ENCODE assay signal across 12 mouse cellular contexts in genomic region chr16:35738096-35738767, GRCm38 (mm10). TPM values are rescaled to one million over a fixed set of nuclear protein-coding genes. Genes with fewer than 3 reads are reported as not detected.
DNase-seq lines count a peak whose midpoint lies in the region; ATAC-seq lines count a peak whose summit lies in the region.
"Had no signal": no experiment of that assay in that cellular context is flagged by ENCODE, and none has a peak within 500 bp of the region (broad histone marks: within the 10 kb centered on the region; RNA-seq: fewer than 3 reads in every experiment).

No protein-coding gene starts in this region.

- H3K4me2 ChIP-seq in limb, embryonic 13.5 days (replicated peaks), result no peak overlapping the region

- H3K9me3 ChIP-seq in limb, embryonic 13.5 days, result no peaks in the 10 kb centered on the region

- no peaks in the 10 kb centered on the region for H3K36me3 ChIP-seq in limb, embryonic 13.5 days

- H3K4me1 ChIP-seq in limb, embryonic 13.5 days, result peaks cover 41% of the 10 kb centered on the region

- WGBS in limb, embryonic 13.5 days, result 75% methylated on average over 7 of the region's 7 CpGs

- no peak overlapping the region for H3K27ac ChIP-seq in limb, embryonic 13.5 days

- no peak overlapping the region for H3K4me3 ChIP-seq in limb, embryonic 13.5 days

- DNase-seq in kidney, postnatal 10 days, result peak; percentile 16
- no peak for DNase-seq in kidney, adult 8-10 months
- peak; percentile 27 for DNase-seq in ZHBTc4 (ENCODE audit: low read depth, low spot score)
- peak; percentile 28 for DNase-seq in gastrocnemius, postnatal 25 days
- DNase-seq in T-cell, adult 2 months (ENCODE audit: low spot score), result no peak
- no peak for DNase-seq in ovary, postnatal 14 days (ENCODE audit: low spot score)
- DNase-seq: kidney, postnatal 14 days; left cerebral cortex, postnatal 4 days had no signal

- no peaks in the 10 kb centered on the region for H3K27me3 ChIP-seq in limb, embryonic 13.5 days

- ATAC-seq in limb, embryonic 13.5 days (ENCODE audit: low FRiP score, low read depth), result no peak
- ATAC-seq: activated CD4-positive, CD25-positive, alpha-beta regulatory T cell, adult 4 months; forebrain, embryonic 14.5 days; lung, postnatal 0 days had no signal

- H3K9ac ChIP-seq in limb, embryonic 13.5 days, result 0 out of 2 replicates have a peak overlapping the region, but pooled peaks have one; percentile 19

RNA-seq across cellular contexts. Expression of gene Dirc2, which starts 30.9 kb away (rescaled TPM):
- total RNA-seq in gastrocnemius, postnatal 25 days (2021), result 10 to 100 TPM; 49.7 to 52.4 TPM
- 14.6 and 14.7 TPM in 2 replicates for polyA plus RNA-seq in limb, embryonic 13.5 days (2015; fragmentation: Nextera tagmentation; extraction: Ambion mirVana)

RNA-seq across cellular contexts. Expression of gene Hspbap1, which starts 31.9 kb away (rescaled TPM):
- 1 to 10 TPM; 3.1 to 3.2 TPM for total RNA-seq in gastrocnemius, postnatal 25 days (2021)
- 17.5 and 19.0 TPM in 2 replicates for polyA plus RNA-seq in limb, embryonic 13.5 days (2015; fragmentation: Nextera tagmentation; extraction: Ambion mirVana)

Comparison
In these comparisons a context has a peak if more than half of its experiments do, and no peak if none do; other contexts are left out.
1. DNase-seq: peak in kidney, postnatal 10 days (single experiment), ZHBTc4 (single experiment) and gastrocnemius, postnatal 25 days (single experiment); none in kidney, adult 8-10 months (0 of 2), T-cell, adult 2 months (single experiment) and ovary, postnatal 14 days (single experiment).